Comparison of ENCODE assay signal across 8 mouse cellular contexts in genomic region chr15:77368148-77368547, GRCm38 (mm10). TPM values are rescaled to one million over a fixed set of nuclear protein-coding genes. Genes with fewer than 3 reads are reported as not detected.
A peak's percentile ranks its signal among the peaks of the same experiment; 100 is the strongest.
DNase-seq lines count a peak whose midpoint lies in the region; ATAC-seq and TF ChIP-seq lines count a peak whose summit lies in the region.

No protein-coding gene starts in this region.

- no peak overlapping the region for H3K4me3 ChIP-seq in cerebellum, adult 2 months (replicated peaks; ENCODE audit: insufficient read depth, low read depth, low read length)
- no peak overlapping the region for H3K4me3 ChIP-seq in layer of hippocampus, adult 2 months
- H3K4me3 ChIP-seq in lung, adult 2 months (replicated peaks; ENCODE audit: extremely low read depth, low read depth, low read length): no peak overlapping the region

- peak; percentile 31; the same call in 1 of the 2 replicates for TF ChIP-seq POLR2A in cerebellum, adult 2 months (IDR thresholded peaks at IDR 0.05; ENCODE audit: borderline replicate concordance, insufficient read depth, low read length)
- peak; percentile 30; the same call in 1 of the 2 replicates for TF ChIP-seq POLR2A in lung, adult 2 months (IDR thresholded peaks at IDR 0.05; ENCODE audit: borderline replicate concordance, extremely low read depth, low read depth, low read length)

- H3K27ac ChIP-seq in cerebellum, adult 2 months (ENCODE audit: insufficient read depth, low read length): peak overlapping the region; percentile 41; the same call in 1 of the 2 replicates
- H3K27ac ChIP-seq in layer of hippocampus, adult 2 months: peak overlapping the region; percentile 95

- peak; percentile 69 for DNase-seq in MEL-GATA-1-ER (ENCODE audit: extremely low read depth, low read depth)
- peak; percentile 94 to 98 for DNase-seq in cerebellum, adult 2 months
- DNase-seq in forelimb bud, embryonic 11.5 days (ENCODE audit: low read depth, low spot score): peak; percentile 95
- peak; percentile 99 for DNase-seq in heart, postnatal 4 days
- peak; percentile 95 to 97 for DNase-seq in layer of hippocampus, adult 2 months (ENCODE audit: low spot score in 2 of 2)
- DNase-seq in lung, adult 2 months: peak; percentile 92
- peak; percentile 90 for DNase-seq in testis, postnatal 14 days (ENCODE audit: low spot score)

- ATAC-seq in neutrophil, adult 5-6 weeks (ENCODE audit: extremely low read depth, insufficient number of reproducible peaks, low FRiP score, poor library complexity, severe bottlenecking): peak; percentile 20; the same call in 1 of the 2 replicates

- no peaks in the 10 kb centered on the region for H3K27me3 ChIP-seq in cerebellum, adult 2 months (ENCODE audit: control insufficient read depth, insufficient read depth, low read length)

- H3K4me1 ChIP-seq in cerebellum, adult 2 months (ENCODE audit: control insufficient read depth, insufficient read depth, low read length): peaks cover 13% of the 10 kb centered on the region
- H3K4me1 ChIP-seq in lung, adult 2 months (ENCODE audit: control insufficient read depth, insufficient read depth, low read length): peaks cover 5% of the 10 kb centered on the region

- WGBS in cerebellum, adult 2 months: 1% methylated on average over 13 of the region's 13 CpGs
- under 1% methylated on average over 13 of the region's 13 CpGs for WGBS in lung, adult 2 months

- TF ChIP-seq CTCF in cerebellum, adult 2 months (IDR thresholded peaks at IDR 0.05; ENCODE audit: borderline replicate concordance, insufficient read depth, low read depth, low read length): peak; percentile 96
- peak; percentile 96 for TF ChIP-seq CTCF in layer of hippocampus, adult 2 months (conservative IDR thresholded peaks at IDR 0.05)
- peak; percentile 94 for TF ChIP-seq CTCF in lung, adult 2 months (IDR thresholded peaks at IDR 0.05; ENCODE audit: insufficient read depth, low read length)

RNA-seq across cellular contexts. Expression of gene Apol7a, which starts 30.8 kb away (rescaled TPM):
- 0.06 and 0.07 TPM in 2 replicates for polyA plus RNA-seq in cerebellum, adult 2 months (2012; rRNA removed)
- total RNA-seq in heart, postnatal 4 days (2021): under 1 TPM in 1 of 2 experiments, not detected in 1; 0.12 TPM
- total RNA-seq in layer of hippocampus, adult 2 months (2021): not detected
- 0.31 and 0.38 TPM in 2 replicates for polyA plus RNA-seq in lung, adult 2 months (2012; rRNA removed)
- 0.12 and 2.1 TPM in 2 replicates for total RNA-seq in neutrophil, adult 5-6 weeks (2017)

RNA-seq across cellular contexts. Expression of gene Apol9a, which starts 42.8 kb away (rescaled TPM):
- polyA plus RNA-seq in cerebellum, adult 2 months (2012; rRNA removed): 0.59 and 1.0 TPM in 2 replicates
- under 1 TPM; 0.21 to 0.23 TPM for total RNA-seq in heart, postnatal 4 days (2021)
- total RNA-seq in layer of hippocampus, adult 2 months (2021): not detected
- polyA plus RNA-seq in lung, adult 2 months (2012; rRNA removed): 0.80 and 1.3 TPM in 2 replicates
- total RNA-seq in neutrophil, adult 5-6 weeks (2017): 0.47 TPM in 1 of 2 replicates, not detected in the other
